ENCODE assay signal across 14 mouse cellular contexts in genomic region chr9:66933869-66934808, GRCm38 (mm10). TPM values are rescaled to one million over a fixed set of nuclear protein-coding genes. Genes with fewer than 3 reads are reported as not detected.
DNase-seq lines count a peak whose midpoint lies in the region; ATAC-seq lines count a peak whose summit lies in the region.
"Had no signal": no experiment of that assay in that cellular context is flagged by ENCODE, and none has a peak within 500 bp of the region (broad histone marks: within the 10 kb centered on the region; RNA-seq: fewer than 3 reads in every experiment).

No protein-coding gene starts in this region.

- peak; percentile 64 for ATAC-seq in hindbrain, embryonic 13.5 days (ENCODE audit: low FRiP score)
- peak; percentile 58; the same call in 1 of the 2 replicates for ATAC-seq in neural tube, embryonic 12.5 days (ENCODE audit: low FRiP score, low read depth)
- ATAC-seq: intestine, postnatal 0 days had no signal

- peak; percentile 34 for DNase-seq in gastrocnemius, adult 18-20 months (ENCODE audit: low spot score)
- DNase-seq in gastrocnemius, postnatal 4 days (ENCODE audit: low spot score in 2 of 2): no peak
- peak; percentile 14 for DNase-seq in embryo, embryonic 9.5 days (ENCODE audit: extremely low spot score)
- DNase-seq in frontal cortex, postnatal 14 days (ENCODE audit: low spot score in 2 of 2): no peak
- no peak for DNase-seq in heart, postnatal 4 days
- DNase-seq in layer of hippocampus, postnatal 36 days: no peak
- DNase-seq: cerebellum, adult 11-12 months; lung, postnatal 10 days had no signal

- H3K9ac ChIP-seq in hindbrain, embryonic 13.5 days: 0 out of 2 replicates have a peak overlapping the region, but pooled peaks have one; percentile 31
- no peak overlapping the region for H3K9ac ChIP-seq in neural tube, embryonic 12.5 days
- H3K9ac ChIP-seq: limb, embryonic 15.5 days had no signal

- 28% methylated on average over 19 of the region's 19 CpGs for WGBS in hindbrain, embryonic 13.5 days
- 44% methylated on average over 19 of the region's 19 CpGs for WGBS in neural tube, embryonic 12.5 days

- H3K27me3 ChIP-seq in hindbrain, embryonic 13.5 days: no peaks in the 10 kb centered on the region
- no peaks in the 10 kb centered on the region for H3K27me3 ChIP-seq in neural tube, embryonic 12.5 days (replicated peaks)
- H3K27me3 ChIP-seq: limb, embryonic 15.5 days had no signal

- H3K4me3 ChIP-seq in hindbrain, embryonic 13.5 days: no peak overlapping the region
- no peak overlapping the region for H3K4me3 ChIP-seq in neural tube, embryonic 12.5 days
- H3K4me3 ChIP-seq: erythroblast, embryonic 14.5 days; limb, embryonic 15.5 days had no signal

- peak overlapping the region; percentile 73 for H3K27ac ChIP-seq in hindbrain, embryonic 13.5 days
- peak overlapping the region; percentile 47 for H3K27ac ChIP-seq in neural tube, embryonic 12.5 days
- H3K27ac ChIP-seq: limb, embryonic 15.5 days had no signal

- H3K4me2 ChIP-seq in hindbrain, embryonic 13.5 days: peak overlapping the region; percentile 18
- H3K4me2 ChIP-seq in neural tube, embryonic 12.5 days (replicated peaks): peak overlapping the region; percentile 20; the same call in 1 of the 2 replicates
- H3K4me2 ChIP-seq: limb, embryonic 15.5 days had no signal

- no peaks in the 10 kb centered on the region for H3K9me3 ChIP-seq in hindbrain, embryonic 13.5 days
- no peaks in the 10 kb centered on the region for H3K9me3 ChIP-seq in neural tube, embryonic 12.5 days
- H3K9me3 ChIP-seq: G1E; limb, embryonic 15.5 days had no signal

- H3K36me3 ChIP-seq in hindbrain, embryonic 13.5 days: no peaks in the 10 kb centered on the region
- no peaks in the 10 kb centered on the region for H3K36me3 ChIP-seq in neural tube, embryonic 12.5 days
- H3K36me3 ChIP-seq: G1E; limb, embryonic 15.5 days had no signal

- peaks cover 28% of the 10 kb centered on the region for H3K4me1 ChIP-seq in hindbrain, embryonic 13.5 days (replicated peaks)
- H3K4me1 ChIP-seq in neural tube, embryonic 12.5 days: peaks cover 18% of the 10 kb centered on the region
- H3K4me1 ChIP-seq: limb, embryonic 15.5 days had no signal

RNA-seq across cellular contexts. Expression of gene Rps27l, which starts 11.7 kb away (rescaled TPM):
- 100 to 1,000 TPM; 218 to 220 TPM for total RNA-seq in gastrocnemius, adult 18-20 months (2021)
- 100 to 1,000 TPM; 185 to 210 TPM for total RNA-seq in gastrocnemius, postnatal 4 days (2021)
- polyA plus RNA-seq in hindbrain, embryonic 13.5 days (2015; fragmentation: Nextera tagmentation; extraction: Ambion mirVana): 291 and 315 TPM in 2 replicates
- 462 and 496 TPM in 2 replicates for polyA plus RNA-seq in neural tube, embryonic 12.5 days (2016; fragmentation: Nextera tagmentation; extraction: Ambion mirVana)
- total RNA-seq in heart, postnatal 4 days (2021): 100 to 1,000 TPM; 253 to 256 TPM
- 10 to 100 TPM; 37.9 to 44.7 TPM for total RNA-seq in layer of hippocampus, postnatal 36 days (2021)

RNA-seq across cellular contexts. Expression of gene Rab8b, which starts 14.7 kb away (rescaled TPM):
- total RNA-seq in gastrocnemius, adult 18-20 months (2021): 1 to 10 TPM; 4.9 to 6.5 TPM
- 10 to 100 TPM; 20.3 to 20.6 TPM for total RNA-seq in gastrocnemius, postnatal 4 days (2021)
- 37.6 and 38.4 TPM in 2 replicates for polyA plus RNA-seq in hindbrain, embryonic 13.5 days (2015; fragmentation: Nextera tagmentation; extraction: Ambion mirVana)
- 32.0 and 33.4 TPM in 2 replicates for polyA plus RNA-seq in neural tube, embryonic 12.5 days (2016; fragmentation: Nextera tagmentation; extraction: Ambion mirVana)
- 10 to 100 TPM; 17.8 to 18.5 TPM for total RNA-seq in heart, postnatal 4 days (2021)
- 10 to 100 TPM; 53.1 to 53.3 TPM for total RNA-seq in layer of hippocampus, postnatal 36 days (2021)

RNA-seq across cellular contexts. Expression of gene Lactb, which starts 41.1 kb away (rescaled TPM):
- 10 to 100 TPM; 22.5 to 22.6 TPM for total RNA-seq in gastrocnemius, adult 18-20 months (2021)
- 10 to 100 TPM; 13.5 to 17.5 TPM for total RNA-seq in gastrocnemius, postnatal 4 days (2021)
- 12.2 and 12.8 TPM in 2 replicates for polyA plus RNA-seq in hindbrain, embryonic 13.5 days (2015; fragmentation: Nextera tagmentation; extraction: Ambion mirVana)
- 11.6 and 13.9 TPM in 2 replicates for polyA plus RNA-seq in neural tube, embryonic 12.5 days (2016; fragmentation: Nextera tagmentation; extraction: Ambion mirVana)
- 10 to 100 TPM; 20.9 to 21.6 TPM for total RNA-seq in heart, postnatal 4 days (2021)
- total RNA-seq in layer of hippocampus, postnatal 36 days (2021): 10 to 100 TPM; 13.9 to 14.4 TPM

Comparison
In these comparisons a context has a peak if more than half of its experiments do, and no peak if none do; other contexts are left out.
1. DNase-seq: peak in gastrocnemius, adult 18-20 months (single experiment) and embryo, embryonic 9.5 days (single experiment); none in gastrocnemius, postnatal 4 days (0 of 2), frontal cortex, postnatal 14 days (0 of 2), heart, postnatal 4 days (single experiment) and layer of hippocampus, postnatal 36 days (0 of 2).
2. RNA of gene Rps27l, which starts 11.7 kb away (total RNA-seq): 253 to 256 TPM in heart, postnatal 4 days, 218 to 220 TPM in gastrocnemius, adult 18-20 months and 185 to 210 TPM in gastrocnemius, postnatal 4 days; 37.9 to 44.7 TPM in layer of hippocampus, postnatal 36 days; every median in the first group is over 4 times any median in the second.